Mouse (Mus musculus): ENCODE measurements at regions not wholly inside any gene's neighbourhood (a gene's known extent, or its start where the extent isn't known, plus 50 kb on each side); places are given as distances from the start of the nearest gene placed in this dataset.
"Not testable (repeated sequence)": the region's sequence is repeated elsewhere in the genome, so short reads cannot be mapped to it uniquely, and the experiment has no call there.

GRCm38 (mm10) chr5:82733707-82734106, 621.3 kb downstream of the Tecrl start:
- DNase-seq: no peak

GRCm38 (mm10) chr5:82728240-82728639, 626.8 kb downstream of the Tecrl start:
- no peak for DNase-seq

GRCm38 (mm10) chr5:82727250-82728003, 627.6 kb downstream of the Tecrl start:
- no peak for DNase-seq

- no peak for DNase-seq
These were observed 639.3 kb downstream of the Tecrl start for GRCm38 (mm10) chr5:82715705-82716104.

- DNase-seq: not testable (repeated sequence)
These were observed 655.3 kb downstream of the Tecrl start for GRCm38 (mm10) chr5:82699666-82700065.

GRCm38 (mm10) chr5:82698942-82699341, 656.1 kb downstream of the Tecrl start:
- no peak for DNase-seq

- no peak for DNase-seq
These were observed 671.6 kb downstream of the Tecrl start for GRCm38 (mm10) chr5:82683437-82683836.

- DNase-seq: peak; percentile 29 to 51
These were observed 690.9 kb downstream of the Tecrl start for GRCm38 (mm10) chr5:82664121-82664520.

GRCm38 (mm10) chr5:82653637-82654036, 701.4 kb downstream of the Tecrl start:
- not testable (repeated sequence) for DNase-seq

GRCm38 (mm10) chr5:82620056-82620455, 734.9 kb downstream of the Tecrl start:
- DNase-seq: no peak
